Mouse (Mus musculus) spleen, adult 2 months (tissue): ENCODE data around the gene Echs1.

Experiments
- CTCF ChIP-seq: fragments of 200-500 bp; IDR thresholded peaks from 2 replicates; pipeline ENCODE4 v1.5.1; 2011; ENCODE audit warnings: mild to moderate bottlenecking, inconsistent platforms; ENCODE audit not compliant: insufficient read depth, insufficient read length, insufficient replicate concordance; ENCODE audit errors: extremely low read depth
- POLR2A ChIP-seq: fragments of 200-500 bp; IDR thresholded peaks from 2 replicates; pipeline ENCODE4 v1.6.1; 2011; ENCODE audit warnings: low read depth, low read length, inconsistent platforms

- TF ChIP-seq CTCF = no peak
- no peak; the same call in 1 of the 2 replicates for TF ChIP-seq POLR2A
Observed at GRCm38 (mm10) chr7:140138021-140138310, 21.7 kb upstream of the Echs1 start.
